Mouse (Mus musculus): ENCODE measurements around the gene Tmem151b. TPM values are rescaled to one million over a fixed set of nuclear protein-coding genes. Genes with fewer than 3 reads are reported as not detected.
A peak's percentile ranks its signal among the peaks of the same experiment; 100 is the strongest.

Gene Tmem151b
- total and polyA plus RNA-seq, 2 experiments, result 0.01 TPM; not detected in 1

DNA sequence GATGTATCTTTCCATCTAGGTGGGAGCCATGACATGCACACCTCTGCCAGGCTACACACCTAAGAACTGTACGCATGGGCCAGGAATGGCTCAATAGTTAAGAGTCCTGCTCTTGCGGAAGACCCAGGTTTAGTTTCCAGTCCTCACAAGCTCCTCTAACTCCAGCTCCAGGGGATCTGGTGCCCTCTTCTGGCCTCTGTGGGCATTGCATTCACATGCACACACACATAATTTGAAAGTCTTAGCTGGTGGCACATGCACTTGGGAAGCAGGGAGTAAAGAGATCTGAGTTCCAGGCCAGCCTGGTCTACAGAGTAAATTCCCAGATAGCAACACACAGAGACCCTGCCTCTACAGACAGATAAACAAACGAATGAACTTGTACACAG lies 37.0 kb upstream of the Tmem151b start:
- WGBS, result 59% methylated on average over 3 of the region's 3 CpGs
- peak; percentile 70 for DNase-seq (ENCODE audit: extremely low read depth, low read depth, low spot score)
- no peaks in the 10 kb centered on the region for H3K27me3 ChIP-seq (ENCODE audit: control insufficient read depth, insufficient read depth, low read length)
- peaks cover 6% of the 10 kb centered on the region; the same call in 1 of the 2 replicates for H3K79me2 ChIP-seq (ENCODE audit: control insufficient read depth, insufficient read depth, low read length)
- H3K4me1 ChIP-seq (ENCODE audit: control insufficient read depth, insufficient read depth, low read length), result peaks cover 51% of the 10 kb centered on the region
- H3K36me3 ChIP-seq (ENCODE audit: control insufficient read depth, insufficient read depth, low read length), result peaks cover 25% of the 10 kb centered on the region
- H3K9ac ChIP-seq (ENCODE audit: low read depth, low read length), result no peak overlapping the region; the same call in 1 of the 2 replicates
- no peak for TF ChIP-seq POLR2A (IDR thresholded peaks at IDR 0.05; ENCODE audit: extremely low read depth, insufficient read depth, low read length)
- peak; percentile 69 for TF ChIP-seq CTCF (IDR thresholded peaks at IDR 0.05; ENCODE audit: low read depth, low read length)
- no peak overlapping the region for H3K4me3 ChIP-seq (ENCODE audit: insufficient read depth, low read depth, low read length)
- H3K27ac ChIP-seq (replicated peaks; ENCODE audit: insufficient read depth, low read depth, low read length), result peak overlapping the region; percentile 88

- H3K36me3 ChIP-seq (ENCODE audit: control insufficient read depth, insufficient read depth, low read length), result peaks cover 25% of the 10 kb centered on the region
- H3K9ac ChIP-seq (ENCODE audit: low read depth, low read length), result peak overlapping the region; percentile 9
- 74% methylated on average over 23 of the region's 23 CpGs for WGBS
- TF ChIP-seq POLR2A (IDR thresholded peaks at IDR 0.05; ENCODE audit: extremely low read depth, insufficient read depth, low read length) (no peak), CTCF (IDR thresholded peaks at IDR 0.05; ENCODE audit: low read depth, low read length) (no peak)
- H3K4me3 ChIP-seq (ENCODE audit: insufficient read depth, low read depth, low read length), result no peak overlapping the region
- H3K27me3 ChIP-seq (ENCODE audit: control insufficient read depth, insufficient read depth, low read length), result no peaks in the 10 kb centered on the region
- H3K79me2 ChIP-seq (ENCODE audit: control insufficient read depth, insufficient read depth, low read length), result peaks cover under 1% of the 10 kb centered on the region; the same call in 1 of the 2 replicates
- peaks cover 46% of the 10 kb centered on the region for H3K4me1 ChIP-seq (ENCODE audit: control insufficient read depth, insufficient read depth, low read length)
- peak overlapping the region; percentile 88 for H3K27ac ChIP-seq (replicated peaks; ENCODE audit: insufficient read depth, low read depth, low read length)
- no peak for DNase-seq (ENCODE audit: extremely low read depth, low read depth, low spot score)
Measured at GRCm38 (mm10) chr17:45585725-45586448, 36.4 kb upstream of the Tmem151b start.

DNA sequence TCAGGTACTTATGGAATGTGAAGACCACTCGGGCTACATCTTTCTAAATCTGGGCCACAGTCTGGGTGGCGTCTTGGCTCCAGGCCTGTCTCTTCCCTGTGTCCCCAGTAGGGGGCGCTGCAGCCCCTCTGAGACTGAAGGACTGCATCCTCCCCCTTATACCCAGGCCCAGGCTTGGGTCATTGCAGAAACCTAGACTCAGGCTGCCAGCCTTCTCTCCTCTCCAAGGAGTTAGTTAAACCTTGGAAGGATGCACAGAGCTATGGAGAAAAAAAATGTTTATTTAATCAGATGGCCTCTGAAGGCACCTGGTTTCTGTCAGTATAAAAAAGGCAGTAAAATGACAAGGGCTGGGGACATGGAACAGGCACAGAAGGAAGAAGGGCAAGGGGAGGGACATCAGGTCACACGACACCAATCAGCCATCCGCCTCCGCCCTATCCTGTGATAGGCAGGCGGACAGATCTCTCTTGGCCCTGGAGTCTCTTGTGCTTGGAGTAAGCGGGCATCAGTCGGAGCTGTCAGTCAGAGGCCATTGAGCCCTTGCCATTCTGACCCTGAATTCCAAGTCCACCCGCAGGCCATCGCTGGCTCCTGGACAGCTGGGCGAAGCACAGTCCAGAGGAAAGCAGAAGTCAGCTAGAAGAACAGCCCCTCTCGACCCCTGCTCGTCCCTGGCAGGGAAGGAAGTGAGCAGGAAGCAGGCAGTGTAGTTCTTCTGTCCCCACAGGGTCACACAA lies 35.6 kb upstream of the Tmem151b start:
- Histone ChIP-seq H3K36me3 (ENCODE audit: control insufficient read depth, insufficient read depth, low read length) (peaks cover 25% of the 10 kb centered on the region), H3K4me3 (ENCODE audit: insufficient read depth, low read depth, low read length) (no peak overlapping the region), H3K9ac (ENCODE audit: low read depth, low read length) (peak overlapping the region; percentile 34), H3K27me3 (ENCODE audit: control insufficient read depth, insufficient read depth, low read length) (no peaks in the 10 kb centered on the region), H3K79me2 (ENCODE audit: control insufficient read depth, insufficient read depth, low read length) (no peaks in the 10 kb centered on the region; the same call in 1 of the 2 replicates), H3K4me1 (ENCODE audit: control insufficient read depth, insufficient read depth, low read length) (peaks cover 38% of the 10 kb centered on the region), H3K27ac (replicated peaks; ENCODE audit: insufficient read depth, low read depth, low read length) (peak overlapping the region; percentile 88)
- WGBS, result 3% methylated on average over 14 of the region's 14 CpGs
- peak; percentile 98 for DNase-seq (ENCODE audit: extremely low read depth, low read depth, low spot score)
- TF ChIP-seq CTCF (IDR thresholded peaks at IDR 0.05; ENCODE audit: low read depth, low read length) (peak; percentile 83), POLR2A (IDR thresholded peaks at IDR 0.05; ENCODE audit: extremely low read depth, insufficient read depth, low read length) (0 out of 2 replicates have a peak, but pooled peaks have one; percentile 28)

GRCm38 (mm10) chr17:45584096-45584896 lies 34.8 kb upstream of the Tmem151b start:
- no peaks in the 10 kb centered on the region; the same call in 1 of the 2 replicates for H3K79me2 ChIP-seq (ENCODE audit: control insufficient read depth, insufficient read depth, low read length)
- H3K27ac ChIP-seq (replicated peaks; ENCODE audit: insufficient read depth, low read depth, low read length), result peak overlapping the region; percentile 88
- 15% methylated on average over 12 of the region's 12 CpGs for WGBS
- H3K27me3 ChIP-seq (ENCODE audit: control insufficient read depth, insufficient read depth, low read length), result no peaks in the 10 kb centered on the region
- no peak overlapping the region for H3K4me3 ChIP-seq (ENCODE audit: insufficient read depth, low read depth, low read length)
- H3K4me1 ChIP-seq (ENCODE audit: control insufficient read depth, insufficient read depth, low read length), result peaks cover 34% of the 10 kb centered on the region
- H3K36me3 ChIP-seq (ENCODE audit: control insufficient read depth, insufficient read depth, low read length), result peaks cover 25% of the 10 kb centered on the region
- DNase-seq (ENCODE audit: extremely low read depth, low read depth, low spot score), result peak; percentile 88
- H3K9ac ChIP-seq (ENCODE audit: low read depth, low read length), result peak overlapping the region; percentile 34
- TF ChIP-seq CTCF (IDR thresholded peaks at IDR 0.05; ENCODE audit: low read depth, low read length) (no peak), POLR2A (IDR thresholded peaks at IDR 0.05; ENCODE audit: extremely low read depth, insufficient read depth, low read length) (no peak)

GRCm38 (mm10) chr17:45582715-45583355 lies 33.4 kb upstream of the Tmem151b start:
- Histone ChIP-seq H3K27ac (replicated peaks; ENCODE audit: insufficient read depth, low read depth, low read length) (peak overlapping the region; percentile 22), H3K9ac (ENCODE audit: low read depth, low read length) (no peak overlapping the region), H3K79me2 (ENCODE audit: control insufficient read depth, insufficient read depth, low read length) (no peaks in the 10 kb centered on the region), H3K36me3 (ENCODE audit: control insufficient read depth, insufficient read depth, low read length) (peaks cover 14% of the 10 kb centered on the region), H3K27me3 (ENCODE audit: control insufficient read depth, insufficient read depth, low read length) (no peaks in the 10 kb centered on the region), H3K4me1 (ENCODE audit: control insufficient read depth, insufficient read depth, low read length) (peaks cover 24% of the 10 kb centered on the region), H3K4me3 (ENCODE audit: insufficient read depth, low read depth, low read length) (no peak overlapping the region)
- 52% methylated on average over 6 of the region's 6 CpGs for WGBS
- peak; percentile 59 for DNase-seq (ENCODE audit: extremely low read depth, low read depth, low spot score)
- TF ChIP-seq CTCF (IDR thresholded peaks at IDR 0.05; ENCODE audit: low read depth, low read length), result peak; percentile 78
- TF ChIP-seq POLR2A (IDR thresholded peaks at IDR 0.05; ENCODE audit: extremely low read depth, insufficient read depth, low read length), result no peak

All from liver, adult 2 months (tissue).